Mouse (Mus musculus) embryonic facial prominence, embryonic 15.5 days (tissue): ENCODE results near the gene Tada2b. TPM values are rescaled to one million over a fixed set of nuclear protein-coding genes. Genes with fewer than 3 reads are reported as not detected.

Source experiments
- ATAC-seq: fragments of 200-750 bp; cut with Nextera tagmentation; 2 replicates; pipeline ENCODE4 v1.8.0; 2017; ENCODE audit warnings: low read depth, moderate TSS enrichment; ENCODE audit not compliant: insufficient number of reproducible peaks, low FRiP score, low TSS enrichment
- H3K27ac ChIP-seq: fragments of 300-500 bp; sonication (generic); replicated peaks from 2 replicates; pipeline ENCODE4 v1.5.1; 2015; ENCODE audit warnings: mild to moderate bottlenecking, inconsistent platforms
- H3K27me3 ChIP-seq: fragments of 300-500 bp; sonication (generic); 2 replicates; pipeline ENCODE4 v1.6.1; 2015; ENCODE audit warnings: inconsistent platforms
- H3K36me3 ChIP-seq: fragments of 300-500 bp; sonication (generic); 2 replicates; pipeline ENCODE4 v1.6.1; 2015; ENCODE audit warnings: mild to moderate bottlenecking, inconsistent platforms
- H3K4me1 ChIP-seq: fragments of 300-500 bp; sonication (generic); 2 replicates; pipeline ENCODE4 v1.6.1; 2015; ENCODE audit warnings: inconsistent platforms
- H3K4me2 ChIP-seq: fragments of 300-500 bp; sonication (generic); replicated peaks from 2 replicates; pipeline ENCODE4 v1.6.1; 2015; ENCODE audit warnings: mild to moderate bottlenecking, inconsistent platforms
- H3K4me3 ChIP-seq: fragments of 300-500 bp; sonication (generic); replicated peaks from 2 replicates; pipeline ENCODE4 v1.5.1; 2015; ENCODE audit warnings: mild to moderate bottlenecking, inconsistent platforms
- H3K9ac ChIP-seq: fragments of 300-500 bp; sonication (generic); 2 replicates; pipeline ENCODE4 v1.6.1; 2015; ENCODE audit warnings: inconsistent platforms
- H3K9me3 ChIP-seq: fragments of 300-500 bp; sonication (generic); replicated peaks from 2 replicates; pipeline ENCODE4 v1.6.1; 2016; ENCODE audit warnings: inconsistent platforms
- WGBS: fragments of 180-500 bp; shearing (Covaris S2); methylation state at CpG from one replicate; pipeline ENCODE4 v1.1.7; 2015; 5-methylcytosine and 5-hydroxymethylcytosine counted together
- polyA plus RNA-seq: library from polyadenylated mRNA; unstranded; fragments of >200 nt; fragmentation: Nextera tagmentation; extraction: Ambion mirVana; gene quantifications from 2 replicates; pipeline ENCODE4 v1.2.1, GENCODE M21; 2015

The Tada2b gene
- polyA plus RNA-seq, 1 experiment from 2014 or later: 1.8 TPM

DNA sequence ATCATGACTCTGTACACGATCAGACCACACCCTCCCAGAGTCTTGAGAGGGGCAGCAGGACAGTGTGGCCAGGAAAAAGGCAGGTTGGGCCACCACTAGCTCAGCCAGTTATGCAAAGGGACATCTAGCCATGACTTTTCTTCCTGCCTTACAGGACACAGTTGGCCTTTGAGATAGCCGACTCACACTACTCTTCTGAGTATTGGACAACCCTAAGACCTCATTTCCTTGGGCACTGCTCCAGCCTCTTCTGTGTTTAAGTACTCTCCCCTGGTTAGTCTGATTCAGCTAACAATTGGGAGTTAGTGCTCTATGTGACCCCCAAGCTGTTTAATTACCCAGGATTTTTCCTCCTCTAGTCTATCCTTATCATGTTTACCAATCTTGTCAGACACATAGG, 4.3 kb downstream of the Tada2b start:
- 77% methylated on average over 2 of the region's 2 CpGs for WGBS
- peaks cover 23% of the 10 kb centered on the region for H3K4me1 ChIP-seq
- no peak for ATAC-seq
- H3K9ac ChIP-seq: no peak overlapping the region
- H3K36me3 ChIP-seq: peaks cover 15% of the 10 kb centered on the region
- H3K4me3 ChIP-seq: no peak overlapping the region
- no peak overlapping the region for H3K27ac ChIP-seq
- H3K4me2 ChIP-seq: no peak overlapping the region
- H3K27me3 ChIP-seq: peaks cover 2% of the 10 kb centered on the region
- H3K9me3 ChIP-seq: no peaks in the 10 kb centered on the region

DNA sequence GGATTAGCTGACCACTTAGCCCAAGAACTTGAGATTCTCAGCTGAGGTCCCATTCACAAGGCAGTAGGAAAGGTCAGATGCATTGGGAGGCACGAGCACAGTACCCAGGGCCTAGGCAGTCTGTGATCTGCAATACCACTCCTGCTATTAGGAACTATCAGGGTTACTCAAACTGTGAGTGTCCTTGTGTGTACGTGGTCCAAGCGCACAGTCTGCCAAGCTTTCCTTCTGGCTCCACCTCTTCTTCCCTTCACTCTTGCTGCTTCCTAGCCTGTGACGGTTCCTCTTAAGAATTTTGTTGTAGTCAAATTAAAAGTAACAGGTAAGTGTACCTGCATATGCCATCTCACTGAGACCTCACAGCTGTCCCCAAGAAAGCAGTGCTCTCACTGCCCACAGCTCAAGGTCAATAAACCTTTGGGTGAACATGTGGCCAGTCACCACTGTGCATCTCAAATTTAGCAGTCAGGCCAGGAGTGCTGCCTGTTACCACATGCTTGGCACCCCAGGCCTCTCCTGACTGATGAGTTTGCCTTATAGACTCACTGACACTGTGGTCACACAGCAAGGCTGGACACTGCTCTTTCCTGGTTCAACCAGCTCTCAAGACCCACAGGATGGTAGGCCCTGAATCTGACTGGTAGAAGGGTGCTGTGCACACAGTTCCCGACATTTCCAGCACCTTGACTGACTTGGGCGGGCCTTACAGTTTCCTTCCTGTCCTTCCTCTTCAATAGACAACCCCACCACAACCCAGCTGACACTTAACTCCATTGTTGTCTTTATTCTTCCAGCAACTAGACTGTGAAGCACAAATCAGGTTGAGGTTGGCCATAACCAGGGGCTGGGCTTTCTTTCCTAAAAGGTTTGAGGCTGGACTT, 5.3 kb downstream of the Tada2b start:
- ATAC-seq: no peak
- Histone ChIP-seq H3K27ac (no peak overlapping the region), H3K4me1 (peaks cover 19% of the 10 kb centered on the region), H3K36me3 (peaks cover 20% of the 10 kb centered on the region), H3K4me2 (no peak overlapping the region), H3K9me3 (no peaks in the 10 kb centered on the region), H3K4me3 (no peak overlapping the region), H3K27me3 (no peaks in the 10 kb centered on the region), H3K9ac (no peak overlapping the region)
- 88% methylated on average over 6 of the region's 6 CpGs for WGBS

DNA sequence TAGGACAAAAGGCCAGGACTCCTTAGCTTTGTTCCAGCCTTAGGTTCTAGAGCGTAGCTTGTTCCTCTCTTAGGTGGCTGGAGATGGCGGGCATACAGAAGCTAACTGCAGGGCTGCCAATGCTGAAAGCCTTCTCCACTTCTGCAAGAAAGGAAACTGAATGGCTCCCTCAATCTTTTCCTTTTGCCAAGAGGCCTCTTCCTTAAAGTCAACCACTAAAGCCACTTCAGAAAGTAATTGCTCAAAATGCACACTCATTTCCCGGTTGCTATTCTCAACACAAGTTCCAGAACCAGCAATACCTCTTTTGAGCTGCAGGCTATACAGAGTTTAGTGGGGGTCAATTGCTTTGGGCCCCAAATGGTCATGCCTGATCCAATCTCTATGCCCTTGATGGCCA, 6.6 kb downstream of the Tada2b start:
- Histone ChIP-seq H3K27ac (no peak overlapping the region), H3K4me3 (no peak overlapping the region), H3K9me3 (no peaks in the 10 kb centered on the region), H3K27me3 (no peaks in the 10 kb centered on the region), H3K36me3 (peaks cover 30% of the 10 kb centered on the region), H3K9ac (no peak overlapping the region), H3K4me2 (no peak overlapping the region), H3K4me1 (peaks cover 11% of the 10 kb centered on the region)
- no peak for ATAC-seq
- WGBS: 77% methylated on average over 3 of the region's 3 CpGs

DNA sequence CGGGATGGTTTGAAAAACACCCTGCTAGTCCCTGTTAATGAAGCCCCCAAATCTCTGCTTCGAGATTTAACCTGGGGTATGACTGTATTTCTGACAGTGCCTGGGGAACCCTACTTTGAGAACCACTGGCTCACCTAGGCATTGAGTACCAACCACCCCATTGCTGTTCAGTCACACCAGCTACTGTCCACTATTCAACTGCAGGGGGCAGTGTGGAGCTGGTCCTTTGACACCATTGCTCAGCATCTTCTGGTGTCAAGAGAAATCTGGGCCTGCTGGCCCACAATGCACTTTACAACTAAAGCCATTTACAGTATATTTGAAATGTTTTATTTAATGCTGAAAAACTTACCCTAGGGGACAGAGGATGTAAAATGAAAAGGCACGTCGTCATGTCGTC, 9.8 kb downstream of the Tada2b start:
- Histone ChIP-seq H3K36me3 (peaks cover 62% of the 10 kb centered on the region), H3K9ac (no peak overlapping the region), H3K27me3 (no peaks in the 10 kb centered on the region), H3K4me3 (no peak overlapping the region), H3K9me3 (no peaks in the 10 kb centered on the region), H3K27ac (no peak overlapping the region), H3K4me2 (no peak overlapping the region), H3K4me1 (no peaks in the 10 kb centered on the region)
- no peak for ATAC-seq
- WGBS: 86% methylated on average over 5 of the region's 5 CpGs

DNA sequence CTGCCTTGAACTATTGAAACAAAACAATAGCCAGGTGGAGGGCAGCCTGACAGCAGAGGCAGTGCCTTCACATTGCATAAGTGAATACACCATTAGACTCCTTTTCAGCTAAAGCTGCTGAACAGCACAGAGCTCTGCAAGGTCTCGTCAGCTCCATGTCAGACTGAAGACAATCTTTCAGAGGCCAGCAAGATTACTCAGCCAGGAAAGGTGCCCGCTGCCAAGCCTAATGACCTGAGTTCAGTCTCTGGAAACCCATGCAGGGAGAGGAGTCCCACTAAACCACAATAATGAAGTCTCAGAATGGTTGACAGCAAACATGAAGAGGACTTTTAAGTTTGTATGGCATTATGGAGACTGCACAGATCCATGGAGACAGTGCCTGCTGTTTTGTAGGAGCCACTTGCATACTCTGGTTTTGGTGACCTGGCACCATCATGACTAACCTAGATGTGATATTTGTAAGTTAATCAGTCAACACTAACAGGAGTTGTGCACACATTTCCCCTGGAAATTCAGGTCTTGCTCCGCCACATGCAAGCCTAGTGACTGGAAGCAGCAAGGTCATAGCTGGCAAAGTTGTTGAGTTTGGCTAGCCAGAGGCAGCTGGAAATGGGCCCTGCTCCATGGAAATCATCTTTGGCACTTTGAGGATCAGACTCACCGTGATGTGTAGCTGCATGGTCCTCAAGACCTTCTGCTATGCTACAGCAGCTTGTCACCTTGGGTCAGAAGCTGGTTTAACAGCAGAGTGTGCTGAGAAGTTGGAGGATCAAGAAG, 11.0 kb downstream of the Tada2b start:
- Histone ChIP-seq H3K36me3 (peaks cover 70% of the 10 kb centered on the region), H3K27ac (no peak overlapping the region), H3K9me3 (no peaks in the 10 kb centered on the region), H3K4me1 (no peaks in the 10 kb centered on the region), H3K9ac (no peak overlapping the region), H3K4me2 (no peak overlapping the region), H3K4me3 (no peak overlapping the region), H3K27me3 (no peaks in the 10 kb centered on the region)
- WGBS: 85% methylated on average over 4 of the region's 4 CpGs
- ATAC-seq: no peak

DNA sequence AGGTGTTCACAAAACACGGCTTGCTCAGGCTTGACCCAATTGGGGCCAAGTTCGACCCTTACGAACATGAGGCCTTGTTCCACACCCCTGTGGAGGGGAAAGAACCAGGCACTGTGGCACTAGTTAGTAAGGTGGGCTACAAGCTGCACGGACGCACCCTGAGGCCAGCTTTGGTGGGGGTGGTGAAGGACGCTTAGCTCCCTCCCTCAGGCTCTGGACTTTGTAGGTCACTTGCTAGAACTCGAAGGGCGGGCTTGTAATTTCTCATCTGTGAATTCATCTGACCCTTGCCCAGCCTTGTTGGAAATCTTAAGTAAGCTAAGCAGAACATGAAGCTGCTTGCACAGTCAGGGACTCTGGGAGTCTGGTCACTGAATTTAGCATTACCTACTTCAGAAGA, 12.9 kb downstream of the Tada2b start:
- Histone ChIP-seq H3K27ac (no peak overlapping the region), H3K4me1 (peaks cover under 1% of the 10 kb centered on the region), H3K36me3 (peaks cover 67% of the 10 kb centered on the region), H3K9me3 (no peaks in the 10 kb centered on the region), H3K4me2 (no peak overlapping the region), H3K4me3 (no peak overlapping the region), H3K27me3 (no peaks in the 10 kb centered on the region), H3K9ac (no peak overlapping the region)
- WGBS: 92% methylated on average over 8 of the region's 8 CpGs
- ATAC-seq: no peak

DNA sequence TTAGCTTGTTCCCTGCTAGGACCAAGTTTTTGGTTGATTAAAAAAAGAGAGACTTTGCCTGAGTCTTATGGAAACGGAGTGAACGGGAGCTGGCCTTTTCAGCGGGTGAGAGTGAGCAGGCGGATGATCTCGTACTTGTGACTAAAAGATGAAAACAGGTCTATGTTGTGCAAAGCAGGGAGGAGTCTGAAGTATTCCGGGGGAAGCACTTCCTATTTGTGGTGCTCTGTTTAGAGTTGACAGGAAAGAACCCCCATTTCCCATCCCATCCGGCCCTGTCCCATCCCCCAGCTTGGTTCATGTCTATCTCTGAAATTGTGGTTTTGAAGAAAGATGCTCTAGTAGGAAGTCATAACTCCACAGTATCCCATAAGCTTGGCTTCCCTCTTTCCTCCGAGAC, 18.2 kb downstream of the Tada2b start:
- 20% methylated on average over 8 of the region's 8 CpGs for WGBS
- Histone ChIP-seq H3K4me1 (peaks cover 29% of the 10 kb centered on the region), H3K9me3 (no peaks in the 10 kb centered on the region), H3K36me3 (peaks cover 27% of the 10 kb centered on the region), H3K27me3 (no peaks in the 10 kb centered on the region), H3K9ac (peak overlapping the region; percentile 92), H3K4me2 (peak overlapping the region; percentile 96), H3K27ac (no peak overlapping the region), H3K4me3 (peak overlapping the region; percentile 100)
- no peak for ATAC-seq

DNA sequence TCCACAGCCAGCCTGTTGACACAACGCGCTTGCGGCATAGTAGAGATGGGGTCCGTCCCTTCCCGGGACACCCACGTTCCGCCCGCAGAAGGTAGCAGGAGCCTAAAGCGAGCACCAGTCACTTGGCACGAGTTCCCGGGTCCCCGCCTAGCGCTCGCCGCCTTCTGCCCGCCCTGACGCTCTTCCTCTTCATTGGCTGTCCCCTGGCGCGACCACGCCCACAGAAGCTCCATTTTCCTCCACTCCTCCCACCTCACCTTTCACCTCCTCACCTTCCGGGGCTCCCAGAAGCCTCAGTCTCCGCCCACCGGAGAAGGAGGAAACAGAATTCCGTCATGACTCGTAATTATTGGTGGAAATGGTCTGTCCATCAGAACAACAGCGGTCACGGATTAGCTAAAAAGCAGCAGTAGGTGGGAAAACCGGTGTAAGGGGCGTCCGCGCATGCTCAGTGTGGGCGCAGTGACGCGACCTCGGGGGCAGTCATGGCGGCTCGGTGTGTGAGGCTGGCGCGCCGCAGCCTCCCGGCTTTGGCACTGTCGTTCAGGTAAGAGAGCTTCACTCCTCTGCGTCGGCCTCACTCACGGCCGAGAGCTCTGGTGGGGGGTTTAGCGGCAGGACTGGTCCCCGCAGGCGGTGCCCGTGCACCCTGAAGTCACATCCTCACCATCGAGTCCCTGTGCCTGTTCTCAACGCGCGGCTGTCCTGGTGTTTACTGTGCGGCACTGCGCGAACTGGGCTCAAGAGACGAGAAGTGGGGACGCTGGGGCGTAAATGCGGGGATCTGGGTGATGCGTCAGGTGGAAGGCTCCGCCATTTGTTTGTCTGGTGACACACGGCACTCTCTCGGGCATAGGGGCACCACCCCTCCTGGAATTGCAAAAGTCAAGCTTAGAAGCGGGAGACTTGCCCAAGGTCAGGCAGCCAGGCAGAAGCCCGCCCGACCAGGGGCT, 19.1 kb downstream of the Tada2b start, which contains the start of gene Grpel1:
Gene Grpel1 (plus strand): TSS at position 290 of the 953 bp plus-strand sequence.
- Histone ChIP-seq H3K27me3 (no peaks in the 10 kb centered on the region), H3K9me3 (no peaks in the 10 kb centered on the region), H3K27ac (peak within 1 kb of the TSS; percentile 78), H3K4me3 (peak within 1 kb of the TSS; percentile 100), H3K36me3 (peaks cover 18% of the 10 kb centered on the region), H3K4me2 (peak within 1 kb of the TSS; percentile 96), H3K4me1 (peaks cover 29% of the 10 kb centered on the region), H3K9ac (peak within 1 kb of the TSS; percentile 92)
- ATAC-seq: peak; percentile 96
- under 1% methylated on average over 68 of the region's 68 CpGs for WGBS

DNA sequence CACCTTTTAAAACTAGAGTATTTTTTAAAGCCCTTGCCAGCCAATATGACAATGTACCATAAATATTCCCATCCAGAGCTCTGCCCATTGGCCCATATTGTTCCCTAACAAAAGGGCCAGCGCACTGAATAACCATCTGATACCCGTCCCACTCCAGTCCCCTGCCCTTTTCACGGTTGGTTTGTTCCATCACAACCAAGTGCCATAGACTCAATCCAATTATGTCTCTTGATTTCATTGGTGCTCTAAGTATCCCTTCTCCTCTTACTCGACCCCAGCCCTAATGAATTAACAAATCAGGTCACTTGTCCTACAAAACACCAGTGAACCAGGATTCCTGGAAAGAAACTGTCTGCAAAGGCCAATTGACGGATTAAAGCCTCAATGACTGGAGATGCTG, 20.7 kb downstream of the Tada2b start:
- Histone ChIP-seq H3K4me3 (no peak overlapping the region), H3K4me1 (peaks cover 29% of the 10 kb centered on the region), H3K9me3 (no peaks in the 10 kb centered on the region), H3K27ac (no peak overlapping the region), H3K27me3 (no peaks in the 10 kb centered on the region), H3K36me3 (0 out of 2 replicates have a peak, but pooled peaks cover 6% of the 10 kb centered on the region), H3K4me2 (no peak overlapping the region), H3K9ac (no peak overlapping the region)
- 48% methylated on average over 5 of the region's 5 CpGs for WGBS
- no peak for ATAC-seq

DNA sequence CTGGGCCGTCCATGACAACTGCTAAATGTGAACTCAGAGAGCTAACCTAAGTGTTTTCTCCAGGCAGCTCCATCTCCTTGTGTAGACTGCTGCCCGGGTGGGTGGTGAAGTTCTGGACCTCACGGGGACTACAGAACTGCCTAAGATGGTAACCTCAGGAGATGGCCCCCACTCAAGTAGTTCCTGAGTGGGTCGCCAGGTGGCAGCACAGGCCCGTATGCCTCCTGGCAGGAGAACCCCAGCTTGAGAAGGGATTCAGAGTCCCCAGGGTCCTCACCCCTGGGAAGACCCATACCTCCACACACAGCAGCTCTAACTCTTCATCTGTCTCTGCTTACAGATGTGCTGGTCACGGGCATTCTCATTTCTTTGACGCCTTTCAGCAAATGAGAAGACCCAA, 21.3 kb downstream of the Tada2b start:
- WGBS: 20% methylated on average over 7 of the region's 7 CpGs
- no peak overlapping the region for H3K4me3 ChIP-seq
- no peak for ATAC-seq
- H3K36me3 ChIP-seq: 0 out of 2 replicates have a peak, but pooled peaks cover under 1% of the 10 kb centered on the region
- H3K9ac ChIP-seq: no peak overlapping the region
- no peak overlapping the region for H3K27ac ChIP-seq
- no peak overlapping the region for H3K4me2 ChIP-seq
- no peaks in the 10 kb centered on the region for H3K27me3 ChIP-seq
- H3K9me3 ChIP-seq: no peaks in the 10 kb centered on the region
- H3K4me1 ChIP-seq: peaks cover 29% of the 10 kb centered on the region
